Mouse (Mus musculus) stomach, postnatal 0 days (tissue): ENCODE measurements around the gene Ehbp1.

Experiments used
- CTCF ChIP-seq: IDR thresholded peaks from 2 replicates; pipeline ENCODE4 v1.5.1; 2016; ENCODE audit warnings: antibody characterized with exemption, low read depth, mild to moderate bottlenecking, moderate library complexity
- EP300 ChIP-seq: optimal IDR thresholded peaks from 2 replicates; pipeline ENCODE3; 2016; ENCODE audit warnings: antibody characterized with exemption

GRCm38 (mm10) chr11:22154501-22155294 lies 187.4 kb downstream of the Ehbp1 start:
- TF ChIP-seq CTCF (no peak), EP300 (no peak)
